Mouse (Mus musculus) lung, postnatal 0 days (tissue): ENCODE data around the gene Slc15a3.

ENCODE experiments used
- CTCF ChIP-seq: IDR thresholded peaks from 2 replicates; pipeline ENCODE4 v1.5.1; 2016; ENCODE audit warnings: antibody characterized with exemption, mild to moderate bottlenecking
- EP300 ChIP-seq: IDR thresholded peaks from 2 replicates; pipeline ENCODE4 v1.6.1; 2016; ENCODE audit warnings: antibody characterized with exemption, mild to moderate bottlenecking, control low read depth

DNA sequence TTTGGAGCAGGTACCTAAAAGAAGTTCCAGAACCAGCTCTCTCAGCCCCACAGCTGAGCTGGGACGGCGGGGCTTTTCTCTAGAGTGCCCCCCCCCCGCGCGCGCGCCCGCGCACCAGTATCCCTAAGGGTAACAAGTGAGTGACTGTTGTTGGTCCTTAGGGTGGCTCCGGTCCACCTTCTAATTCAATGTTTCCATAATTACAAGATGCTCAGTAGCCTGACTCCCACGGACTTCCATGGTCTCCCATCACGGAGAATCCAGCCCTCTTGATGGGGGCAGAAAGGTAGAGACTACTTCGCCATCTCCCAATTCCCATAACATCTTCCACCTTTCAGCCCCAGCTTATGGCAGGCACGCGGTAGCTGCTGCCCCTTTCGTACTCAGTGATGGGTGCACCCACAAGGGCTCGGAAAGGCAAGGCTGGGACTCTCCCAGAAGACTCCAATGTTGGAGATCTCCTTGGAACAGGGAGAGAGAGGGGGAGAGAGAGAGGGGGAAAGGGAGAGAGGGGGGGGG lies 29.2 kb downstream of the Slc15a3 start:
- TF ChIP-seq EP300 (no peak), CTCF (no peak)
